Mouse (Mus musculus) left cerebral cortex, postnatal 36 days (tissue): ENCODE measurements around the gene Gpr45. TPM values are rescaled to one million over a fixed set of nuclear protein-coding genes. Genes with fewer than 3 reads are reported as not detected.

Source experiments
- DNase-seq, 2 experiments: peaks; one replicate each; pipeline ENCODE4 v3.0.0; 2021 to 2022; ENCODE audit warnings: low spot score in 2 of 2, mixed read lengths in 1 of 2
- intact Hi-C: fragments of 180-260 bp; cut with DNase I; formaldehyde crosslinking; loops from one replicate; pipeline ENCODE4 v1.15.1; 2025
- microRNA-seq: library from miRNA; unstranded; fragments of <30 nt; microRNA quantifications from one replicate; pipeline ENCODE4 v1.2.0, GENCODE M21; 2022
- total RNA-seq, 2 experiments: library from RNA; stranded (reverse); gene quantifications; 2 replicates each; pipeline ENCODE4 v1.2.3; 2021

Gpr45 gene
- total RNA-seq, 2 experiments from 2014 or later: 16.6 to 22.0 TPM

GRCm38 (mm10) chr1:43045204-43045982 is 92.7 kb downstream of the Gpr45 start:
- DNase-seq: no peak
- intact Hi-C loops: no loop called here

GRCm38 (mm10) chr1:43046990-43047389 is 94.3 kb downstream of the Gpr45 start:
- intact Hi-C loops: no loop called here
- DNase-seq: no peak

- intact Hi-C loops: no loop called here
- peak in 1 of 2 experiments; percentile 29 for DNase-seq
These were observed 95.1 kb downstream of the Gpr45 start for GRCm38 (mm10) chr1:43047811-43048210.

GRCm38 (mm10) chr1:43051903-43052302 is 99.2 kb downstream of the Gpr45 start:
- intact Hi-C loops: no loop called here
- DNase-seq: no peak

GRCm38 (mm10) chr1:43065615-43066310 is 113.1 kb downstream of the Gpr45 start:
- intact Hi-C loops: loop anchor here (2.0 kb wide), 1 partner anchor 151 kb away; no protein-coding TSS in a partner anchor
- DNase-seq: peak; percentile 64 to 71

- intact Hi-C loops: loop anchor here (2.0 kb wide), 1 partner anchor 152 kb away; no protein-coding TSS in a partner anchor
- DNase-seq: no peak
These were observed 113.9 kb downstream of the Gpr45 start for GRCm38 (mm10) chr1:43066573-43066972.

- intact Hi-C loops: loop anchor here (2.0 kb wide), 1 partner anchor 153 kb away; no protein-coding TSS in a partner anchor
- DNase-seq: no peak
These were observed 114.9 kb downstream of the Gpr45 start for GRCm38 (mm10) chr1:43067551-43067950.

GRCm38 (mm10) chr1:43070726-43071125 is 118.1 kb downstream of the Gpr45 start:
- DNase-seq: no peak
- intact Hi-C loops: no loop called here

- DNase-seq: no peak
- intact Hi-C loops: no loop called here
These were observed 119.4 kb downstream of the Gpr45 start for GRCm38 (mm10) chr1:43072028-43072427.

- no peak for DNase-seq
- intact Hi-C loops: no loop called here
These were observed 119.9 kb downstream of the Gpr45 start for GRCm38 (mm10) chr1:43072561-43072960.

- intact Hi-C loops: no loop called here
- DNase-seq: no peak
These were observed 122.1 kb downstream of the Gpr45 start for GRCm38 (mm10) chr1:43074791-43075190.

- intact Hi-C loops: no loop called here
- DNase-seq: no peak
These were observed 125.5 kb downstream of the Gpr45 start for GRCm38 (mm10) chr1:43078124-43078523.

- DNase-seq: no peak
- intact Hi-C loops: no loop called here
These were observed 130.3 kb downstream of the Gpr45 start for GRCm38 (mm10) chr1:43082946-43083345.

Small RNA genes within 50 kb of the gene (microRNA-seq; reads per million reads assigned to microRNA genes)
- gene Gm24001: not detected

Other genes starting within 250 kb of the Gpr45 start
- gene Mrps9, start 101.6 kb upstream of the Gpr45 start, total RNA-seq: 10 to 100 TPM; 42.0 to 45.0 TPM
- gene Tgfbrap1, start 145.8 kb downstream of the Gpr45 start, total RNA-seq: 10 to 100 TPM; 43.2 to 44.3 TPM
- 10 to 100 TPM; 23.4 to 23.5 TPM for gene AI597479, start 145.8 kb downstream of the Gpr45 start, total RNA-seq
- gene Fhl2, start 244.1 kb downstream of the Gpr45 start, total RNA-seq: 10 to 100 TPM; 56.1 to 63.6 TPM